Mouse (Mus musculus) neutrophil, adult 5-6 weeks (primary cell): ENCODE results near the gene Prex1. TPM values are rescaled to one million over a fixed set of nuclear protein-coding genes. Genes with fewer than 3 reads are reported as not detected.

Source experiments
- ATAC-seq: fragments of 151-379, 151-347 bp; 2 replicates; pipeline ENCODE4 v1.8.0; 2017; ENCODE audit warnings: mild to moderate bottlenecking, moderate TSS enrichment; ENCODE audit not compliant: insufficient number of reproducible peaks, poor library complexity, low FRiP score, severe bottlenecking; ENCODE audit errors: extremely low read depth
- total RNA-seq: library from RNA; stranded (forward); fragments of 200-1000 nt; gene quantifications from 2 replicates; pipeline ENCODE4 v1.2.3, GENCODE M21; 2017

Gene Prex1
- total RNA-seq, 1 experiment from 2014 or later = 119 TPM

DNA sequence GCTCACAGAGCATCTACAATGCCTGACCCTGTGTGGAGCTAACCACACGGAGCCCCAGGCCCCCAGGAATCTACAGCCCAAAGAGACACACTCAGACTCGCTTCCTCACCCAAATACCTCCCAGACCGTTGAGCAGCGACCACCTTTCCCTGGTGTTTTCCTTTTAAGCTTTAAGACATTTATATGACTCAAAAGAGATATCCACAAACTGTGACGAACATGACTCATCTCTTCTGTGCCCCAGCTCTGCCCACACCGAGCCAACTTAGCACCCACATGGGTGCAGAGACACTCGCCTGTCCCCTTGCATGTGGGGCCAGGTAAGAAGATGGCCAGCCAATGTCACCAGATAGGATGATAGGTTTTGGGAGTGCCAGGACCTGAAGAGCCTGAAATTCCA lies 66.4 kb downstream of the Prex1 start:
- no peak for ATAC-seq

DNA sequence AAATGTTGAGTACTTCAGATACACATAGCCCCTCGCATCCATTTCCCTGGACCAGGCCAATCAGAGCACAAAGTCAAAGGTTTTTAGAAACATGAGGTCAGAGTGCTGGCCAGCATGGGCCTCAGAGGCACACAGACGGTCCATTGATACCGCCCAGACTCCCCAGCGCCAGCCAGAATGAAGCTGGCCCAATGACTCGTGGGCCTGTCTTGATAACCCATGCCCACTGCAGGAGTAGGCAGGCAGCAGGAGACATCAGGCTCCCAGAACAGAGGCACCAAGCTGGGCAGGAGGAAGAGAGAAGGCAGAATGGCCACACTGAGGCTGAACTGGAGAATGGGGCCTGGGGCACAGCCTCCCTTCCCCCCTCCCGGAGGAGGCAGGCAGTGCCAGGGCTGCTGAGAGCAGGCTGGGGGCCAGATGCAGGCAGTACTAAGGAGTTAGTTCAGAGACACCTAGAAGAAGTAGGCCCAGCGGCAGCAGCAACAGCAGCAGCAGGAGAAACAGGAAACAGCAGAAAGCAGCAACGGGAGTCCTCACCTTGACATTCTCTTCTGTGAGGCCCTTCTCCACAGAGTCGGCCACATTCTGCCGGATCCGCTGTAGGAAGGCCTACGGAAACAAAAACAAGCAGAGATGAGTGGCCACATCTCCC lies 67.1 kb downstream of the Prex1 start:
- no peak for ATAC-seq

- no peak for ATAC-seq
Observed at GRCm38 (mm10) chr2:166644816-166645215, 68.8 kb downstream of the Prex1 start.

DNA sequence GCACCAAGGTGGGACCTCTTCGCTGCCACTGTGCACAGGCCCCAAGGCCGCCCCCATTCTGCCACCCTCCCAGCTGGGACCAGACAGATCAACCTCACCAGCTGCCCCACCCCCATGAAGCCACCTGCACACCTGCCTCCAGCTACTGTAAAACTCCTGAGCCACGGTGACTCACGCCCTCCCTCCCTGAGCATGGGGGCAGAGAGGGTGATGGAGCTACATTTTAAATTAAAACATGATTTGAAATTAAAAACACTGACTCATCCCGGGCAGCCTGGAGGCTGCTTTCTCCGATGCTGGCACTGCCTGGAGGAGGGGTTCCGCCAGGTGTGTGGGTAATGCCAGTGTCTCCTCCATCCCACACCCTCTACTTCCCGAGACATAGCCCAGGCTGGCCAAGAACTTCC lies 71.0 kb downstream of the Prex1 start:
- no peak for ATAC-seq

- ATAC-seq = no peak
Observed at GRCm38 (mm10) chr2:166639750-166640149, 73.9 kb downstream of the Prex1 start.

DNA sequence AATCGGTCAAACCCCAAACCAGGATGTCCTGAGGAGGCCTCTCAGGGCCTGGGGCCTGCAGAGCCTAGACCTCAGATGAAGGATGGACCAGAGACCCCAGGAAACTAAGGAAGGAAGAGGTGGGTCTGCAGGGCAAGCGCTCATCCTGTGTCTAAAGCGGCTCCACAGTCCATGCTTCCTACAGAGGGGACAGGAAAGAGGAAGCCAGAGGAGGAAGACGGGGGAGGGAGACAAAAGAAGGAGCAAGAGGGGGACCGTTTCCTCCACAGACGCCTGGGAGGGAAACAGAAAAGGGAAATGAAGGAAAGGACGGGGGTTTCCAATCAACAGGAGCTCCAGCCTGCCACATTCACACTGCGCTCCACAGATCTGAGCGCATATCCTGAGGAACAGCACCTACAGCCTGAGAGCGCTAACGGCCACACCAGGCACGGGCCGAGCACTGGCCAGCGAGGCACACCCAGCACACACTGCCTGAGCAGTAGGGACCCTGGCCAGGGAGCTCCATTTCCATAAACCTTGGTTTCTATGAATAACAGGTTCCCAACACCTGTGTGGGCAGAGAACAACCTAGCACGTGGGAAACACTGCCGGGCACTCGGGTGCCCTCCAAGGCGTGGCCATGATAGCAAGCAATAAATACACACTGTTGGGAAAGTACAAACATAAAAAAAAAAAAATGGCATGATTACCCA lies 74.5 kb downstream of the Prex1 start:
- no peak for ATAC-seq

DNA sequence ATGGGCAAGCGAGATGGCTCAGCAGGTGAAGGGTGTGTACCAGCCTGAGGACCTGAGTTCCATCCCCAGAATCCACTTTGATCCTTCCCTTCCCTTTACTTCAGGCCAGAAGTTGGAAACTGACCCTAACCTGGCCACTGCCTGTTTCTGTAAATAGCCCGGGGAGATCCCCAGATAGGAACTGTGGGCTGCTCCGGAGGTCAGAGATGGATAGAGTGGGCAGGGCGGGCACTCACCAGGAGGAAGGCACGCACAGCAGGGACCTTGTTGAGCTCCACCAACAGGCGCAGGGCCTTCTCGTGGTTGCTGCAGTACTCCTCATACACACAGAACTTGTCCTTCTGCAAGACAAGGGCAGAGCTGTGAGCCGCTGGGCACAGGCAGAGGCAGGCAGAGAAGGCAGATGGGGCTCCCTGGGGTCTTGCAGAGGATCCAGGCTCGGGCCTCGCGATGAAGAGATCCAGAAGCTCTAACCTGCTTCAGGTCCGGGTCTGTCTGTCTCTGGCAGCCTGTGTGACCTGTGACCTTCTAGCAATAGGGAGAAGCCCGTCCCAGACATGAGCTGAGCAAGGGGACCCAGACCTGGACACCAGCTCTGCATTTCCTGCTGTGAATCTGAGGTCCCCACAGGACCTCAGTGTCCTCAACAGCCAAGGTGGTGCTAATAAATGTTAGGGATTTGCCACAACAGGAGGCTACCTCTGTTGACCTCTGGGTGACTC lies 75.4 kb downstream of the Prex1 start:
- no peak for ATAC-seq

- ATAC-seq = no peak
Observed at GRCm38 (mm10) chr2:166637673-166637990, 76.0 kb downstream of the Prex1 start.

GRCm38 (mm10) chr2:166636867-166637672 lies 76.6 kb downstream of the Prex1 start:
- ATAC-seq = no peak

GRCm38 (mm10) chr2:166635521-166635920 lies 78.1 kb downstream of the Prex1 start:
- ATAC-seq = no peak

- no peak for ATAC-seq
Observed at GRCm38 (mm10) chr2:166632571-166633361, 80.9 kb downstream of the Prex1 start.

DNA sequence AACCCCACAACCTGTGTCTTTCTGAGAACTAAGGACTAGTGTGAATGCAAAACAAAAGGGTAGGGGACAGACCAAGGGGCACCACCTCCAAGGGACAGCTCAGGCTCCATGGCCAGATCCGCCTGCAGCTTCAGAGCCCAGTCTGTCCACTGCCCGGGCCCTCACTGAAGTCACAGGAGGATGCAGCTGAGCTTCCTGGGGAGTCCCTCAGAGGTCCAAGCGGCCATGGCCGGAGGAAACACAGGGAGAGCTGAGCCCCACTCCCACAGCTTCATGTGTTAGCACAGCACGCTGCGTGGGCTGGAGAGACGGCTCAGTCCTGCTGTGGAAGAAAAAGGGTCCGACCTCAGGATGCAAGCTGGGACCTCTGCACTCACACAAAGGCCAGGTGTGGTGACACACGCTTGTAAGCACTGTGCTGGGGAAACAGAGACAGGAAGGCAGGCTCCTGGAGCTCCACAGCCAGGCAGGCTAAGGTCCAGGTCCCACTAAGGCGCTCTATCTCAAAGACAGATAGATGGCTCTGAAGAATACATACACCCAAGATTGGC lies 81.9 kb downstream of the Prex1 start:
- no peak for ATAC-seq

DNA sequence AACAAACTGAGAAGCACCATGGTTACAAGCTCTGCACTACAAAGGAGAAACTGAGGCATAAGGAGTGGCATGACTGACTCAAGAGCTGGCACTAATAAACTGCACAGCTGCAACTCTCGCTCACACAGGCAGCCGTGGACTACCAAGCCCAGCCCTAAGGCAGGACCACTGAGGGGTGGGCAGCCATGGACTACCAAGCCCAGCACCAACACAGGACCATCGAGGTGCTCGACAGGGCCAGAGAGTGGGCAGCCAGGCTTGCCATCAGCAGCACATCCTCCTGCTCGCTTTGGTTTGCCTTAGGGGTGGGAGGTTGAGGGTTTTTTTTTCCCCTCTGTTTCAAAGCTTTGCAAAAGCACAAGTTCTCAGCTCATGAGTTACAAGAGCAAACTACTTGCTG lies 82.4 kb downstream of the Prex1 start:
- no peak for ATAC-seq

DNA sequence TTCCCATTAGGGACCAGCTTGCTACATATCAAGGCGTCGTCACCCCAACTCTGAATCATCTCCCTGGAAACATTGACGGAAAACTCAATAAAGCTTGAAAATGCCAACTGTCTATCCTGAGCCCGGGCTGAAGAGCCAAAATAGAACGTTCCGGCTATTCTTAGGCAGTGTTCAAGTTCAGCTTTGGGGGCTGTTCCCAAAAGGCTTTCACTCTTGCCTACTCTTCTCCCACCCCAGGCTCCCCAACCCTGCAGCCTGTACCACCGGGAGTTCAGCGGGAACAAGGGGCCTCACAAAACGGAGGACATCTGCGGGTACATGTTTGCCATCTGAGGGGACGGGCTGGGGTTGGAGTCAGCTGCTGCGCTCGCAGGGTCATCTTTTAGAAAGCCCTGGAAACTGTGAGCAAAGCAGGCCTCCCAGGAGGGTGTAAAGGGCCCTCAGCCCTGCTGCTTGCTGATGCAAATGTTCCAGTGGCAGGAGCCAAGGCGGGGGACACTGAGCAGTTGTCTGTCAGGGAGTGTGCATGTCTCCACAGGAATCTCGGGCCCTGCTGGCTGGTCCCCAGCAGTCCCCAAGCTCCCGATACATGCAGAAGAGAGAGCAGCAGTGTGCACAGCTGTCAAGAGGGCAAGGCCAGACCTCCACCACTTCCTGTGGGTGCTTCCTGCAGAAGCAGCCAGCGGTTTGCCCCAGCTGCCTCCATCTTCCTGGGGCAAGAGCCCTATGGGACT lies 83.5 kb downstream of the Prex1 start:
- ATAC-seq = peak; percentile 49

DNA sequence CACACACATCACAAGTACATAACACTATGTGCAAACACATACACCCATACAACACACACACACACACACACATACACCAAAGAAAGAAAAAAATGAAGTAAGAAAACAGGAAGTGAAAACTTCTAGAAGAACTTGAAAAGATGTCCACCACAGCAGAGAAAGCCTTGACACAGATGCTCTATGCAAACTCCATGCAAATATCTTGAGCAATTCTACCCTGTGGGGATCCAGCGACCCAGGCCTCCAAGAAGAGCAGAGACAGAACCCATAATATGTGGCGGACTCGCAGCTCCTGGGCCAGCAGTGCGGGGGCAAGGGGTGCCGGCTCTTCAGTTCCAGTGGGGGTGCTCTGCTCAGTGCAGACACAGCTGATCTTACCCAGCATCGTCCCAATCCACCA lies 86.1 kb downstream of the Prex1 start:
- ATAC-seq = peak; percentile 50

DNA sequence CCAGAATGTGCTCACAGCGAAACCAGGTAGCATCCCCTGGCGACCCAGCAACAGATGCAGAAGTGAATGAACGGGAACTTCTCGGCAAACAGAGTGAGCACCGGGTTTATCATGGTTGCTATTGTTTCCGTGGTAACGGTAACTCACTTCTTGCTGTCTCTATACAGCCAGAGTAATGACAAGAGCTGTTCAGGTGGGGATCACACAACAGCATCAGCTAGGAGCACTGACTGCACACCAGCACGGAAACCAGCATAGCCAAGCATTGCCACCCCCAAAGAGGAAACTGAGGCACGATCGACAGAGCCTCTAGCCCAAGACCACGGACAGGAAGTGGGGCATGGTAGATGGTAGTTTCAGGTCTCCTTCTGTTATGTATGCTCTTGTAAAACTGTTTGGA lies 88.4 kb downstream of the Prex1 start:
- peak; percentile 20 for ATAC-seq

GRCm38 (mm10) chr2:166623081-166623567 lies 90.5 kb downstream of the Prex1 start:
- ATAC-seq = no peak

- no peak for ATAC-seq
Observed at GRCm38 (mm10) chr2:166622590-166622989, 91.0 kb downstream of the Prex1 start.
